Comparison of ENCODE assay signal across 8 mouse cellular contexts in the genomic region with DNA sequence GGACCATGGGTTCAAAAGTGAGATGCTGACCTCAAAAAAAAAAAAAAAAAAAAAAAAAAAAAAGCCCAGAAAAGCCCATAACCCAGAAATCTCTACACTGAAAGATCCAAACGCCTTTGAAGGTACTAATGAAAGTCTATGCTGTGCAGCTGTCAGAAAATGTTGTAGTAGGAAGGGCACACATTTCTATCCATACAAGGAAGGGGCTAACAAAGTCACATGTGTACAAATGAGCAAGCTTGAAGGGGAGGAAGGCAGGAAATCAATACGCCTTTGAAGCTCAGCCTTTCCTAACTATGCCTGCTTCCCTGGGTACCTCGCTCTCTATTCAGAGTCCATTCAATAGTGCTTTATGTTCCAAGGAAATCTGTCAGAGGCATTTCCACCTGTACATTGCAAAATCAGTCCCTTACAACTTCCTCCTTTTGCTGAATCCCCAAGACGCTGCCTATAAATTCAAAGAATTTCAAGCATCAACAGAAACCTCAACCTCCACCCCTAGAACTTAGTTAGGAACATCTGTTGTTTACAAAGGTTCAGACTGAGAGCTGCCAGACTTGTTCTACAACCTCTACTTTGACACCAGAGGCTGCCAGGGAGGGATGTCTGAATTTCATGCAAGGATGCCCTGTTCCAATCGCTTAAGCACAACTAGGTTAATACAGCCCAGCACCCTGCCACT.
DNase-seq lines count a peak whose midpoint lies in the region; ATAC-seq and TF ChIP-seq lines count a peak whose summit lies in the region.

No protein-coding gene starts in this region.

- DNase-seq in lung, adult 18-20 months: peak; percentile 40 to 77
- DNase-seq in lung, adult 2 months: no peak
- peak; percentile 73 for DNase-seq in embryonic facial prominence, embryonic 11.5 days (ENCODE audit: low spot score)
- peak; percentile 23 for DNase-seq in naive thymus-derived CD4-positive, alpha-beta T cell, adult 2 months (ENCODE audit: low read depth)
- no peak for DNase-seq in left cerebral cortex, postnatal 10 days (ENCODE audit: extremely low spot score in 1 of 2, low spot score in 2 of 2)
- no peak for DNase-seq in spleen, postnatal 36 days (ENCODE audit: low spot score in 2 of 2)
- no peak for DNase-seq in cerebellum, postnatal 36 days

- H3K36me3 ChIP-seq in embryonic facial prominence, embryonic 11.5 days (replicated peaks; ENCODE audit: control insufficient read depth, insufficient read depth, low read depth, low read length): no peaks in the 10 kb centered on the region
- 0 out of 2 replicates have a peak, but pooled peaks cover 4% of the 10 kb centered on the region for H3K36me3 ChIP-seq in kidney, embryonic 15.5 days

- no peak overlapping the region for H3K27ac ChIP-seq in embryonic facial prominence, embryonic 11.5 days (replicated peaks; ENCODE audit: low read depth, low read length)
- H3K27ac ChIP-seq in kidney, embryonic 15.5 days: peak overlapping the region; percentile 73

- H3K4me1 ChIP-seq in lung, adult 2 months (ENCODE audit: control insufficient read depth, insufficient read depth, low read length): peaks cover 17% of the 10 kb centered on the region
- no peaks in the 10 kb centered on the region; the same call in 1 of the 2 replicates for H3K4me1 ChIP-seq in embryonic facial prominence, embryonic 11.5 days (ENCODE audit: control insufficient read depth, insufficient read depth, low read length)
- H3K4me1 ChIP-seq in kidney, embryonic 15.5 days: peaks cover 30% of the 10 kb centered on the region

- H3K4me3 ChIP-seq in lung, adult 2 months (replicated peaks; ENCODE audit: extremely low read depth, low read depth, low read length): no peak overlapping the region
- H3K4me3 ChIP-seq in embryonic facial prominence, embryonic 11.5 days (ENCODE audit: low read depth, low read length): no peak overlapping the region
- H3K4me3 ChIP-seq in kidney, embryonic 15.5 days (replicated peaks): no peak overlapping the region

- TF ChIP-seq CTCF in lung, adult 2 months (IDR thresholded peaks at IDR 0.05; ENCODE audit: insufficient read depth, low read length): no peak

- intact Hi-C loops in left cerebral cortex, postnatal 10 days (cut with DNase I): loop anchor here (5.0 kb wide), 1 partner anchor 100 kb away; a partner anchor contains a TSS

- no peaks in the 10 kb centered on the region for H3K9me3 ChIP-seq in embryonic facial prominence, embryonic 11.5 days (replicated peaks; ENCODE audit: control insufficient read depth, low read length)
- no peaks in the 10 kb centered on the region for H3K9me3 ChIP-seq in kidney, embryonic 15.5 days (replicated peaks)

- H3K9ac ChIP-seq in embryonic facial prominence, embryonic 11.5 days (replicated peaks; ENCODE audit: low read length): no peak overlapping the region
- H3K9ac ChIP-seq in kidney, embryonic 15.5 days: no peak overlapping the region

- peak; percentile 73 for ATAC-seq in embryonic facial prominence, embryonic 11.5 days (replicated peaks; ENCODE audit: insufficient number of reproducible peaks, low FRiP score, low TSS enrichment, low read depth)
- 0 out of 2 replicates have a peak, but pooled peaks have one; percentile 15 for ATAC-seq in kidney, embryonic 15.5 days (replicated peaks; ENCODE audit: low FRiP score)

- WGBS in lung, adult 2 months: 24% methylated on average over 5 of the region's 5 CpGs
- WGBS in embryonic facial prominence, embryonic 11.5 days: 13% methylated on average over 5 of the region's 5 CpGs
- WGBS in kidney, embryonic 15.5 days: 26% methylated on average over 5 of the region's 5 CpGs

- no peak for TF ChIP-seq POLR2A in lung, adult 2 months (IDR thresholded peaks at IDR 0.05; ENCODE audit: borderline replicate concordance, extremely low read depth, low read depth, low read length)

- no peaks in the 10 kb centered on the region for H3K27me3 ChIP-seq in embryonic facial prominence, embryonic 11.5 days (ENCODE audit: control insufficient read depth, insufficient read depth, low read length)
- H3K27me3 ChIP-seq in kidney, embryonic 15.5 days: no peaks in the 10 kb centered on the region

- H3K4me2 ChIP-seq in embryonic facial prominence, embryonic 11.5 days (ENCODE audit: low read depth, low read length): no peak overlapping the region
- H3K4me2 ChIP-seq in kidney, embryonic 15.5 days: 0 out of 2 replicates have a peak overlapping the region, but pooled peaks have one; percentile 10

Comparison
In these comparisons a context has a peak if more than half of its experiments do, and no peak if none do; other contexts are left out.
1. DNase-seq: peak in lung, adult 18-20 months (2 of 2), embryonic facial prominence, embryonic 11.5 days (single experiment) and naive thymus-derived CD4-positive, alpha-beta T cell, adult 2 months (single experiment); none in lung, adult 2 months (single experiment), left cerebral cortex, postnatal 10 days (0 of 2), spleen, postnatal 36 days (0 of 2) and cerebellum, postnatal 36 days (0 of 2).